8 mouse cellular contexts compared by ENCODE assay signal in genomic region chr6:127330015-127330705, GRCm38 (mm10).
A peak's percentile ranks its signal among the peaks of the same experiment; 100 is the strongest.
DNase-seq lines count a peak whose midpoint lies in the region; ATAC-seq lines count a peak whose summit lies in the region.

No protein-coding gene starts in this region.

- H3K4me2 ChIP-seq in hindbrain, embryonic 14.5 days (replicated peaks), result peak overlapping the region; percentile 82

- peak; percentile 79 for DNase-seq in R1 (ENCODE audit: low read depth, low spot score)
- DNase-seq in cerebellum, postnatal 14 days, result peak; percentile 85 to 89
- DNase-seq in frontal cortex, postnatal 25 days (ENCODE audit: low spot score in 2 of 2), result peak; percentile 52 to 57
- peak; percentile 75 for DNase-seq in hindbrain, embryonic 14.5 days (ENCODE audit: low spot score)
- DNase-seq in left cerebral cortex, adult 11 months (ENCODE audit: low spot score), result peak; percentile 65
- peak; percentile 87 for DNase-seq in lung, postnatal 36 days
- peak; percentile 87 for DNase-seq in retina, postnatal 1 day
- DNase-seq in thymus, postnatal 4 days, result peak; percentile 93

- WGBS in hindbrain, embryonic 14.5 days, result under 1% methylated on average over 46 of the region's 46 CpGs

- H3K4me1 ChIP-seq in hindbrain, embryonic 14.5 days (replicated peaks; ENCODE audit: control insufficient read depth, insufficient read depth, low read length), result peaks cover 15% of the 10 kb centered on the region; the same call in 1 of the 2 replicates

- H3K27me3 ChIP-seq in hindbrain, embryonic 14.5 days (ENCODE audit: control insufficient read depth, insufficient read depth, low read length), result no peaks in the 10 kb centered on the region

- peak; percentile 90 for ATAC-seq in hindbrain, embryonic 14.5 days (ENCODE audit: low FRiP score)

- no peaks in the 10 kb centered on the region for H3K36me3 ChIP-seq in hindbrain, embryonic 14.5 days (replicated peaks; ENCODE audit: control insufficient read depth, insufficient read depth)

- no peaks in the 10 kb centered on the region for H3K9me3 ChIP-seq in hindbrain, embryonic 14.5 days (ENCODE audit: control insufficient read depth, low read length)

- H3K4me3 ChIP-seq in hindbrain, embryonic 14.5 days (replicated peaks; ENCODE audit: low read length), result peak overlapping the region; percentile 42

- peak overlapping the region; percentile 70 for H3K9ac ChIP-seq in hindbrain, embryonic 14.5 days

- H3K27ac ChIP-seq in hindbrain, embryonic 14.5 days, result peak overlapping the region; percentile 80

Comparison
In these comparisons a context has a peak if more than half of its experiments do, and no peak if none do; other contexts are left out.
1. Peak in every context shown above with its lines: DNase-seq, ATAC-seq, H3K4me3 ChIP-seq and H3K27ac ChIP-seq.